Mouse (Mus musculus): ENCODE results near the gene Pafah1b3. TPM values are rescaled to one million over a fixed set of nuclear protein-coding genes. Genes with fewer than 3 reads are reported as not detected.
"Not testable (repeated sequence)": the region's sequence is repeated elsewhere in the genome, so short reads cannot be mapped to it uniquely, and the experiment has no call there.

Pafah1b3 gene
- 130 and 142 TPM in 2 replicates for polyA plus RNA-seq (2014; fragmentation: Nextera tagmentation; extraction: Ambion mirVana)

GRCm38 (mm10) chr7:25297454-25298325 lies at the start of gene Pafah1b3:
Gene Pafah1b3 (minus strand): TSS chr7:25297986.
- Histone ChIP-seq H3K9ac (ENCODE audit: low read length) (peak within 1 kb of the TSS; percentile 75), H3K4me3 (ENCODE audit: control insufficient read depth in 1 of 2, insufficient read depth in 1 of 2, low read depth in 1 of 2, low read length in 2 of 2) (peak within 1 kb of the TSS; percentile 81 to 82), H3K27ac (replicated peaks in 1 of 2; ENCODE audit: control insufficient read depth in 1 of 2, insufficient read depth in 1 of 2, low read depth in 2 of 2, low read length in 2 of 2) (peak within 1 kb of the TSS; percentile 81 to 84), H3K27me3 (ENCODE audit: control insufficient read depth, insufficient read depth, low read length) (no peaks in the 10 kb centered on the region), H3K4me1 (ENCODE audit: control insufficient read depth in 2 of 2, insufficient read depth in 2 of 2, low read length in 2 of 2) (peaks cover 5 to 25% of the 10 kb centered on the region in 2 experiments; a peak in 3 of 4 replicates), H3K9me3 (ENCODE audit: control insufficient read depth, low read length) (no peaks in the 10 kb centered on the region), H3K36me3 (ENCODE audit: control insufficient read depth, insufficient read depth, low read length) (peaks cover 34% of the 10 kb centered on the region), H3K4me2 (ENCODE audit: low read length) (peak within 1 kb of the TSS; percentile 92)
- peak; percentile 84 for ATAC-seq (ENCODE audit: insufficient number of reproducible peaks, insufficient read depth, low FRiP score, low read depth)
- under 1% methylated on average over 52 of the region's 52 CpGs for WGBS

DNA sequence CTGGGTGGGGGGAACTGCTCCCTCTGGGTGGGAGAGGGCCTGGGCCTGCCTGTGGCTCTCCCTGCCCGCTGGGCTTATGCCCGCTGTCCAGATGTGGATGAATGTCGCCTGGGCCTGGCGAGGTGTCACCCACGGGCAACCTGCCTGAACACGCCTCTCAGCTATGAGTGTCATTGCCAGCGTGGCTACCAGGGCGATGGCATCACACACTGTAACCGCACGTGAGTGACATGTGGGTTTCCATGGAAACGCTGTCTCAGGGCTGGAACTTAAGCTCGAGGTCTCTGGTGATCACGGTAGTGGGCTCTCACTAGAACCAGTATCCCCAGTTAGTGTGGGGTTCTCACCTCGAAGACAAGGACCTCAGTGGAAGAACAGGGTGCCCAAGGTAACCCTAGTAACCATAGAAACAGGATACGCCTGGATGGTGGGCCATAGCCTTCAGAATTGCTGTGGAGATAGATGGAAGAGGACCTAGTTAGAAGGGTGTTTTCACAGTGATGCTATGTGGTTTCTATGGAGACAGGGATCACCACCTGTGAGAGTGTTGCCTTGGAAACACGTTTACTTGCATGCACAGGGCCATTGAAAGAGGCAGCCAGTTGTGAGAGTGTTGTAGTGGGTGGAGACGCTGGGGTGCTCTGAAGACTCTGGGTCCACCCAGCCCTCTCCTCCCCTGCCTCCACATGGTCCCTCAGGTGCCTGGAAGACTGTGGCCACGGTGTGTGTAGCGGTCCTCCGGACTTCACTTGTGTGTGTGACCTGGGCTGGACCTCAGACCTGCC lies 43.4 kb upstream of the Pafah1b3 start:
- H3K9ac ChIP-seq (ENCODE audit: low read length) = no peak overlapping the region
- peaks cover 0 to 3% of the 10 kb centered on the region in 2 experiments; a peak in 1 of 4 replicates for H3K4me1 ChIP-seq (ENCODE audit: control insufficient read depth in 2 of 2, insufficient read depth in 2 of 2, low read length in 2 of 2)
- no peak overlapping the region for H3K27ac ChIP-seq (replicated peaks in 1 of 2; ENCODE audit: control insufficient read depth in 1 of 2, insufficient read depth in 1 of 2, low read depth in 2 of 2, low read length in 2 of 2)
- no peaks in the 10 kb centered on the region for H3K9me3 ChIP-seq (ENCODE audit: control insufficient read depth, low read length)
- H3K36me3 ChIP-seq (ENCODE audit: control insufficient read depth, insufficient read depth, low read length) = peaks cover 43% of the 10 kb centered on the region
- no peak overlapping the region for H3K4me3 ChIP-seq (ENCODE audit: control insufficient read depth in 1 of 2, insufficient read depth in 1 of 2, low read depth in 1 of 2, low read length in 2 of 2)
- 89% methylated on average over 20 of the region's 20 CpGs for WGBS
- no peak overlapping the region for H3K4me2 ChIP-seq (ENCODE audit: low read length)
- H3K27me3 ChIP-seq (ENCODE audit: control insufficient read depth, insufficient read depth, low read length) = no peaks in the 10 kb centered on the region
- no peak for ATAC-seq (ENCODE audit: insufficient number of reproducible peaks, insufficient read depth, low FRiP score, low read depth)

- WGBS = 82% methylated on average over 9 of the region's 9 CpGs
- Histone ChIP-seq H3K27me3 (ENCODE audit: control insufficient read depth, insufficient read depth, low read length) (no peaks in the 10 kb centered on the region), H3K4me1 (ENCODE audit: control insufficient read depth in 2 of 2, insufficient read depth in 2 of 2, low read length in 2 of 2) (no peaks in the 10 kb centered on the region), H3K4me3 (ENCODE audit: control insufficient read depth in 1 of 2, insufficient read depth in 1 of 2, low read depth in 1 of 2, low read length in 2 of 2) (no peak overlapping the region), H3K9me3 (ENCODE audit: control insufficient read depth, low read length) (no peaks in the 10 kb centered on the region), H3K27ac (replicated peaks in 1 of 2; ENCODE audit: control insufficient read depth in 1 of 2, insufficient read depth in 1 of 2, low read depth in 2 of 2, low read length in 2 of 2) (no peak overlapping the region), H3K9ac (ENCODE audit: low read length) (no peak overlapping the region), H3K36me3 (ENCODE audit: control insufficient read depth, insufficient read depth, low read length) (peaks cover 57% of the 10 kb centered on the region), H3K4me2 (ENCODE audit: low read length) (no peak overlapping the region)
- no peak for ATAC-seq (ENCODE audit: insufficient number of reproducible peaks, insufficient read depth, low FRiP score, low read depth)
These were observed 41.5 kb upstream of the Pafah1b3 start for GRCm38 (mm10) chr7:25339329-25339728.

- 71% methylated on average over 12 of the region's 12 CpGs for WGBS
- no peak overlapping the region for H3K27ac ChIP-seq (replicated peaks in 1 of 2; ENCODE audit: control insufficient read depth in 1 of 2, insufficient read depth in 1 of 2, low read depth in 2 of 2, low read length in 2 of 2)
- H3K36me3 ChIP-seq (ENCODE audit: control insufficient read depth, insufficient read depth, low read length) = peaks cover 49% of the 10 kb centered on the region
- H3K9me3 ChIP-seq (ENCODE audit: control insufficient read depth, low read length) = no peaks in the 10 kb centered on the region
- H3K27me3 ChIP-seq (ENCODE audit: control insufficient read depth, insufficient read depth, low read length) = no peaks in the 10 kb centered on the region
- no peaks in the 10 kb centered on the region for H3K4me1 ChIP-seq (ENCODE audit: control insufficient read depth in 2 of 2, insufficient read depth in 2 of 2, low read length in 2 of 2)
- H3K4me2 ChIP-seq (ENCODE audit: low read length) = no peak overlapping the region
- no peak overlapping the region for H3K4me3 ChIP-seq (ENCODE audit: control insufficient read depth in 1 of 2, insufficient read depth in 1 of 2, low read depth in 1 of 2, low read length in 2 of 2)
- no peak overlapping the region for H3K9ac ChIP-seq (ENCODE audit: low read length)
- ATAC-seq (ENCODE audit: insufficient number of reproducible peaks, insufficient read depth, low FRiP score, low read depth) = no peak
These were observed 36.7 kb upstream of the Pafah1b3 start for GRCm38 (mm10) chr7:25334472-25334871.

- H3K4me2 ChIP-seq (ENCODE audit: low read length) = no peak overlapping the region
- H3K36me3 ChIP-seq (ENCODE audit: control insufficient read depth, insufficient read depth, low read length) = peaks cover 50% of the 10 kb centered on the region
- no peaks in the 10 kb centered on the region for H3K4me1 ChIP-seq (ENCODE audit: control insufficient read depth in 2 of 2, insufficient read depth in 2 of 2, low read length in 2 of 2)
- 44% methylated on average over 16 of the region's 16 CpGs for WGBS
- H3K9ac ChIP-seq (ENCODE audit: low read length) = no peak overlapping the region
- H3K27ac ChIP-seq (replicated peaks in 1 of 2; ENCODE audit: control insufficient read depth in 1 of 2, insufficient read depth in 1 of 2, low read depth in 2 of 2, low read length in 2 of 2) = no peak overlapping the region
- peak; percentile 45; the same call in 1 of the 2 replicates for ATAC-seq (ENCODE audit: insufficient number of reproducible peaks, insufficient read depth, low FRiP score, low read depth)
- no peaks in the 10 kb centered on the region for H3K9me3 ChIP-seq (ENCODE audit: control insufficient read depth, low read length)
- no peaks in the 10 kb centered on the region for H3K27me3 ChIP-seq (ENCODE audit: control insufficient read depth, insufficient read depth, low read length)
- H3K4me3 ChIP-seq (ENCODE audit: control insufficient read depth in 1 of 2, insufficient read depth in 1 of 2, low read depth in 1 of 2, low read length in 2 of 2) = no peak overlapping the region
These were observed 36.0 kb upstream of the Pafah1b3 start for GRCm38 (mm10) chr7:25333596-25334307.

DNA sequence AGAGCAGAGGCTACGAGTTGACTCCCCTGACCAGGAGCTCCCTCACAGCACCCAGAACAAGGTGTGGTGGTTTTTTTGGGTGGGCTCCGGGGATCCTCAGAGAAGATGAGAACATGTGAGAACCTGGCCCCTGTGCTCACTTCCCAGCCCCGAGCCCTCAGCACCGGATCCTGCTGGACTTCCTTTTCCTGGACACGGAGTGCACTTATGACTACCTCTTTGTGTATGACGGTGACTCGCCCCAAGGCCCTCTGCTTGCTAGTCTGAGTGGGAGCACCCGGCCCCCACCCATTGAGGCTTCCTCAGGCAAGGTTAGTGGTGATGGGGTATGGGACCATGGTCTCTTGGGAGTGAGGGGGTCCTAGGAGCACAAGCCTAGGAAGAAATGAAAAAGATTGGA lies 28.4 kb upstream of the Pafah1b3 start:
- Histone ChIP-seq H3K4me3 (ENCODE audit: control insufficient read depth in 1 of 2, insufficient read depth in 1 of 2, low read depth in 1 of 2, low read length in 2 of 2) (no peak overlapping the region), H3K4me2 (ENCODE audit: low read length) (no peak overlapping the region), H3K9me3 (ENCODE audit: control insufficient read depth, low read length) (no peaks in the 10 kb centered on the region), H3K27me3 (ENCODE audit: control insufficient read depth, insufficient read depth, low read length) (no peaks in the 10 kb centered on the region), H3K4me1 (ENCODE audit: control insufficient read depth in 2 of 2, insufficient read depth in 2 of 2, low read length in 2 of 2) (peaks cover 8 to 11% of the 10 kb centered on the region in 2 experiments; a peak in 3 of 4 replicates), H3K27ac (replicated peaks in 1 of 2; ENCODE audit: control insufficient read depth in 1 of 2, insufficient read depth in 1 of 2, low read depth in 2 of 2, low read length in 2 of 2) (no peak overlapping the region), H3K9ac (ENCODE audit: low read length) (no peak overlapping the region), H3K36me3 (ENCODE audit: control insufficient read depth, insufficient read depth, low read length) (peaks cover 30% of the 10 kb centered on the region)
- 81% methylated on average over 8 of the region's 8 CpGs for WGBS
- no peak; the same call in 1 of the 2 replicates for ATAC-seq (ENCODE audit: insufficient number of reproducible peaks, insufficient read depth, low FRiP score, low read depth)

DNA sequence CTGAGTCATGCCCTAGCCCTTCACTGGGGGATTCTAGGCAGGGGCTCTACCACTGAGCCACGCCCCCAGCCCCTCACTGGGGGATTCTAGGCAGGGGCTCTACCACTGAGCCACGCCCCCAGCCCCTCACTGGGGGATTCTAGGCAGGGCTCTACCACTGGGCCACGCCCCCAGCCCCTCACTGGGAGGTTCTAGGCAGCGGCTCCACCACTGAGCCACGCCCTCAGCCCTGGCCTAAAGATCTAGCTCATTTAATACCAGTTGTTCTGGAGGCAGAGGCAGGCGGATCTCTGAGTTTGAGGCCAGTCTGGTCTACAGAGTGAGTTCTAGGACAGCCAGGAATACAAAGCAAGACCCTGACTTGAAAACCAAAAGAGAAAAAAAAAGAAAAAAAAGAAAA lies 27.6 kb upstream of the Pafah1b3 start:
- H3K9me3 ChIP-seq (ENCODE audit: control insufficient read depth, low read length); H3K4me2 ChIP-seq (ENCODE audit: low read length); H3K4me3 ChIP-seq (ENCODE audit: control insufficient read depth in 1 of 2, insufficient read depth in 1 of 2, low read depth in 1 of 2, low read length in 2 of 2); H3K9ac ChIP-seq (ENCODE audit: low read length); H3K27ac ChIP-seq (replicated peaks in 1 of 2; ENCODE audit: control insufficient read depth in 1 of 2, insufficient read depth in 1 of 2, low read depth in 2 of 2, low read length in 2 of 2); H3K27me3 ChIP-seq (ENCODE audit: control insufficient read depth, insufficient read depth, low read length); ATAC-seq (ENCODE audit: insufficient number of reproducible peaks, insufficient read depth, low FRiP score, low read depth): not testable (repeated sequence)
- 86% methylated on average over 6 of the region's 6 CpGs for WGBS
- Histone ChIP-seq H3K4me1 (ENCODE audit: control insufficient read depth in 2 of 2, insufficient read depth in 2 of 2, low read length in 2 of 2) (peaks cover 8 to 11% of the 10 kb centered on the region in 2 experiments; a peak in 3 of 4 replicates), H3K36me3 (ENCODE audit: control insufficient read depth, insufficient read depth, low read length) (peaks cover 22% of the 10 kb centered on the region)

Data from heart, embryonic 14.5 days (tissue).